Mouse (Mus musculus): ENCODE measurements around the gene Ino80b. TPM values are rescaled to one million over a fixed set of nuclear protein-coding genes. Genes with fewer than 3 reads are reported as not detected.

The Ino80b gene
- total RNA-seq, 2 experiments from 2014 or later = 11.9 to 15.7 TPM

GRCm38 (mm10) chr6:83141636-83142035 is 16.4 kb upstream of the Ino80b start:
- peak in 1 of 2 experiments; percentile 38 for DNase-seq

- no peak for DNase-seq
Observed at GRCm38 (mm10) chr6:83140044-83140443, 14.8 kb upstream of the Ino80b start.

GRCm38 (mm10) chr6:83138056-83138455 is 12.8 kb upstream of the Ino80b start:
- peak in 1 of 2 experiments; percentile 38 for DNase-seq

GRCm38 (mm10) chr6:83137576-83137950 is 12.3 kb upstream of the Ino80b start:
- DNase-seq = peak; percentile 94

- DNase-seq = peak; percentile 81 to 82
Observed at GRCm38 (mm10) chr6:83136881-83137575, 11.8 kb upstream of the Ino80b start.

- no peak for DNase-seq
Observed at GRCm38 (mm10) chr6:83136291-83136880, 11.2 kb upstream of the Ino80b start.

GRCm38 (mm10) chr6:83135571-83136161 is 10.4 kb upstream of the Ino80b start:
- DNase-seq = peak; percentile 42 to 59

- DNase-seq = no peak
Observed at GRCm38 (mm10) chr6:83134951-83135513, 9.8 kb upstream of the Ino80b start, which contains the start of gene Rtkn. Gene Rtkn, plus strand, starts transcription at chr6:83135463.

- DNase-seq = no peak
Observed at GRCm38 (mm10) chr6:83134226-83134625, 9.0 kb upstream of the Ino80b start.

GRCm38 (mm10) chr6:83132176-83132919 is 7.1 kb upstream of the Ino80b start:
- DNase-seq = no peak

GRCm38 (mm10) chr6:83131469-83132034 is 6.3 kb upstream of the Ino80b start:
- no peak for DNase-seq

GRCm38 (mm10) chr6:83127419-83127818 is 2.2 kb upstream of the Ino80b start:
- DNase-seq = no peak

- peak; percentile 94 to 95 for DNase-seq
Observed at GRCm38 (mm10) chr6:83124851-83125312, 349 bp downstream of the Ino80b start.

- no peak for DNase-seq
Observed at GRCm38 (mm10) chr6:83122961-83123360, 2.3 kb downstream of the Ino80b start.

GRCm38 (mm10) chr6:83121863-83122710 is 3.1 kb downstream of the Ino80b start:
- no peak for DNase-seq

GRCm38 (mm10) chr6:83120930-83121862 is 4.0 kb downstream of the Ino80b start, which contains the start of gene Wbp1:
Gene Wbp1, minus strand, starts transcription at chr6:83121559.
- peak; percentile 96 to 99 for DNase-seq

GRCm38 (mm10) chr6:83119734-83120051 is 5.5 kb downstream of the Ino80b start:
- no peak for DNase-seq

- DNase-seq = peak in 1 of 2 experiments; percentile 2
Observed at GRCm38 (mm10) chr6:83118825-83119733, 6.2 kb downstream of the Ino80b start.

- no peak for DNase-seq
Observed at GRCm38 (mm10) chr6:83118369-83118768, 6.9 kb downstream of the Ino80b start.

Measured in heart, adult 18-20 months (tissue).